Mouse (Mus musculus) erythroblast, embryonic 14.5 days (primary cell): ENCODE measurements around the gene Ccr9.

Source experiments
- GATA1 ChIP-seq: IDR thresholded peaks from 2 replicates; pipeline ENCODE4 v1.6.1; 2012; ENCODE audit warnings: low read length, inconsistent platforms, mixed read lengths
- TAL1 ChIP-seq: IDR thresholded peaks from 3 replicates; pipeline ENCODE4 v1.6.1; 2012; ENCODE audit warnings: low read length, inconsistent platforms, mixed read lengths

DNA sequence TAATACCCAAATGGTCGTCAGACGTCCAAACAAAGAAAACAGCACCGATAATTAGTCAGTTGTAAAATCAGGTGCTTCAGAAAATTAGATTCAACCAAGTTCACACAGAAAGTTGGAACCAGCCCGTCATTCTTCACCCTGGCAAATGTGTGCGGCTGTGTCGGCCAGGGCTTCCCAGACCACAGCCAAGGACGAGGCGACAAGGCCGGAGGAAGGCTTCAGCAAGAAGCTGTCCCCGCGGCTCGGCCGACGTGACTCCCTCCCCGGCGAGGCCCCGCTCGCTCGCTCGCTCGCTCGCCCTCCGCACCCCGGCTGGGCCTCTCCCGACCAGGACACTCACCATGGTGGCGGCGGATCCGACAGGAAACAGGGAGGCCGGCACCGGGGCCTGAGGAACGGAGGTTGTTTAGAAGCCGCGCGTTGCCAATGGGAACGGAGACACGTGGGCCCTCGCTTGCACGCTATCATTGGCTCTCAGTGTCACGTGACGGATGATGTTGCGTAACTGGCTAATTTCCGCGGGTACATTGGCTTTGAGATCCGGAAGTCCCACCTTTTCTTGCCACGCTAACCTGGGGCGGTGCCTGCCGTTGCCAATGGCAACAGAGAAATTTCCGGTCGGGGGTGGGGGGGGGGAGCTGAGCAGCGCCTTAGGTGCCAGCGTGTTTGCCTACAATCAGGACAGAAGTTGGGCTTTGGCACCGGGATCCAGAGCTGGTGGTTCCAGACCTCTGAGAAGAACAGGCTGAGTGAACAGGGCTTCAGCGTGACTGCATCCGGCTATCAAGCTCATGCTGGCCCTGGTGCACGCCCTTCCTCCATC is 39.2 kb downstream of the Ccr9 start, which contains the start of gene Lztfl1:
- no peak for TF ChIP-seq GATA1
- TF ChIP-seq TAL1 = no peak
